Mouse (Mus musculus) CD4-positive helper T cell, adult 2 months (primary cell): Measurements from ENCODE around the gene Cryba4.
A peak's percentile ranks its signal among the peaks of the same experiment; 100 is the strongest.

Experiments used
- DNase-seq: peaks from one replicate; pipeline ENCODE4 v3.0.0-alpha.2; 2012; ENCODE audit warnings: low read depth, missing footprints, low spot score

Cryba4 gene

GRCm38 (mm10) chr5:112266011-112266777, 13.9 kb upstream of the Cryba4 start:
- DNase-seq: no peak

- no peak for DNase-seq
Observed at GRCm38 (mm10) chr5:112265515-112265914, 13.2 kb upstream of the Cryba4 start.

GRCm38 (mm10) chr5:112265110-112265509, 12.8 kb upstream of the Cryba4 start:
- no peak for DNase-seq

- DNase-seq: peak; percentile 55
Observed at GRCm38 (mm10) chr5:112264099-112264498, 11.8 kb upstream of the Cryba4 start.

GRCm38 (mm10) chr5:112260818-112261217, 8.5 kb upstream of the Cryba4 start:
- DNase-seq: no peak

GRCm38 (mm10) chr5:112259862-112260650, 7.7 kb upstream of the Cryba4 start:
- no peak for DNase-seq

GRCm38 (mm10) chr5:112257896-112258295, 5.6 kb upstream of the Cryba4 start:
- DNase-seq: no peak

GRCm38 (mm10) chr5:112256457-112256856, 4.1 kb upstream of the Cryba4 start:
- no peak for DNase-seq

GRCm38 (mm10) chr5:112255426-112255825, 3.1 kb upstream of the Cryba4 start, which contains the start of gene Crybb1:
Crybb1 (plus strand) TSS chr5:112255815.
- DNase-seq: no peak

GRCm38 (mm10) chr5:112254282-112254806, 2.0 kb upstream of the Cryba4 start:
- DNase-seq: no peak

GRCm38 (mm10) chr5:112253169-112253568, 851 bp upstream of the Cryba4 start:
- peak; percentile 79 for DNase-seq

- DNase-seq: no peak
Observed at GRCm38 (mm10) chr5:112249106-112249505, 3.2 kb downstream of the Cryba4 start.

GRCm38 (mm10) chr5:112247399-112247798, 4.9 kb downstream of the Cryba4 start:
- DNase-seq: no peak

- DNase-seq: no peak
Observed at GRCm38 (mm10) chr5:112244890-112245615, 7.3 kb downstream of the Cryba4 start.

GRCm38 (mm10) chr5:112244275-112244562, 8.1 kb downstream of the Cryba4 start:
- no peak for DNase-seq

GRCm38 (mm10) chr5:112243539-112244274, 8.6 kb downstream of the Cryba4 start:
- no peak for DNase-seq

GRCm38 (mm10) chr5:112243041-112243440, 9.3 kb downstream of the Cryba4 start:
- no peak for DNase-seq

- DNase-seq: peak; percentile 85
Observed at GRCm38 (mm10) chr5:112242361-112242778, 9.9 kb downstream of the Cryba4 start.

GRCm38 (mm10) chr5:112241849-112242248, 10.5 kb downstream of the Cryba4 start:
- no peak for DNase-seq

- DNase-seq: peak; percentile 86
Observed at GRCm38 (mm10) chr5:112240761-112241160, 11.6 kb downstream of the Cryba4 start.

GRCm38 (mm10) chr5:112238781-112239482, 13.4 kb downstream of the Cryba4 start:
- DNase-seq: no peak
